Mouse (Mus musculus) limb, embryonic 10.5 days (tissue): ENCODE measurements around the gene Arl4d. TPM values are rescaled to one million over a fixed set of nuclear protein-coding genes. Genes with fewer than 3 reads are reported as not detected.
"Not testable (repeated sequence)": the region's sequence is repeated elsewhere in the genome, so short reads cannot be mapped to it uniquely, and the experiment has no call there.

Experiments
- DNase-seq: peaks from one replicate; pipeline ENCODE4 v3.0.0-alpha.2; 2017; ENCODE audit warnings: low spot score
- H3K27ac ChIP-seq: fragments of 300-500 bp; sonication (generic); 2 replicates; pipeline ENCODE4 v1.5.1; 2016; ENCODE audit warnings: mild to moderate bottlenecking
- H3K27me3 ChIP-seq: fragments of 300-500 bp; sonication (generic); 2 replicates; pipeline ENCODE4 v1.6.1; 2016; ENCODE audit warnings: low read depth, mild to moderate bottlenecking; ENCODE audit not compliant: poor library complexity, severe bottlenecking
- H3K36me3 ChIP-seq: fragments of 300-500 bp; sonication (generic); 2 replicates; pipeline ENCODE4 v1.6.1; 2016; ENCODE audit warnings: mild to moderate bottlenecking, moderate library complexity
- H3K4me1 ChIP-seq: fragments of 300-500 bp; sonication (generic); 2 replicates; pipeline ENCODE4 v1.6.1; 2016
- H3K4me3 ChIP-seq: fragments of 300-500 bp; sonication (generic); 2 replicates; pipeline ENCODE4 v1.5.1; 2016; ENCODE audit warnings: mild to moderate bottlenecking, moderate library complexity
- H3K9me3 ChIP-seq: fragments of 300-500 bp; sonication (generic); replicated peaks from 2 replicates; pipeline ENCODE4 v1.6.1; 2016; ENCODE audit warnings: mild to moderate bottlenecking
- WGBS: fragments of 180-500 bp; shearing (Covaris S2); methylation state at CpG from one replicate; pipeline ENCODE4 v1.1.7; 2016; 5-methylcytosine and 5-hydroxymethylcytosine counted together
- polyA plus RNA-seq: library from polyadenylated mRNA; unstranded; fragments of >200 nt; fragmentation: Nextera tagmentation; extraction: Ambion mirVana; gene quantifications from 2 replicates; pipeline ENCODE4 v1.2.1, GENCODE M21; 2016

Arl4d gene
- polyA plus RNA-seq, 1 experiment from 2014 or later = 1.9 TPM

- DNase-seq = peak; percentile 85
- H3K4me3 ChIP-seq = peak overlapping the region; percentile 42
- not testable (repeated sequence) for H3K9me3 ChIP-seq
Observed at GRCm38 (mm10) chr11:101657886-101658750, 7.2 kb upstream of the Arl4d start.

DNA sequence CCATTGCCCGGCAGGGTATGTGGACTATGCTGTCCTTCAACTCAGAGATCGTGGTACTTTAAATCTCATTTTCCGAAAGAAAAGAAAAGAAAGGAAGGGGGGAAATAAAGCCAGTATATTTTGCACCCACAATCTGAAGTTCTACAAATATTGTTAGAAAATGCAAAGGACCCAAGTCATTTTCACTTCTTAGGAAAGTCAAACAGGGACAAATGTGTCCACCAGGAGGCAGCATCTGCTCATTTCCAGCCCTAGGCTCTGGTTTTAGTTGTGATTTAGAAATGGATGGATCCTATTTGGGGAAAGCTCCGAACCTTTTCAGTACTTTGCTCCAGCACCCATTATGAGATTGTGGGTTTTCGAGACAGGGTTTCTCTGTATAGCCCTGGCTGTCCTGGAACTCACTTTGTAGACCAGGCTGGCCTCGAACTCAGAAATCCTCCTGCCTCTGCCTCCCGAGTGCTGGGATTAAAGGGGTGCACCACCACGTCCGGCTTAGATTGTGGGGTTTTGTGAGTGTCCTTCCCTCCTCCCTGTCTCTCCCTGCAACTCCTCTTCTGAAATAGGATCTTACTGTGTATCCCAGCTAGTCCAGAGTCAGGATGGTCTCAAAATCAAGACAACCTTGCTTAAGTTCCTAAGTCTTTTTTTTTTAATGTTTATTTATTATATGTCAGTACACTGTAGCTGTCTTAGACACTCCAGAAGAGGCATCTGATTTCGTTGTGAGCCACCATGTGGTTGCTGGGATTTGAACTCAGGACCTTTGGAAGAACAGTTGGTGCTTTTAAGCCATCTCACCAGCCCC lies 6.4 kb upstream of the Arl4d start:
- H3K4me1 ChIP-seq = peaks cover 9% of the 10 kb centered on the region
- WGBS = 35% methylated on average over 10 of the region's 10 CpGs
- H3K27ac ChIP-seq = no peak overlapping the region
- no peaks in the 10 kb centered on the region for H3K9me3 ChIP-seq
- H3K4me3 ChIP-seq = no peak overlapping the region
- no peaks in the 10 kb centered on the region for H3K27me3 ChIP-seq
- H3K36me3 ChIP-seq = no peaks in the 10 kb centered on the region
- peak; percentile 77 for DNase-seq

More at GRCm38 (mm10) chr11:101657886-101658750, 7.2 kb upstream of the Arl4d start:
- WGBS = under 1% methylated on average over 38 of the region's 40 CpGs
- not testable (repeated sequence) for H3K4me1 ChIP-seq, H3K27me3 ChIP-seq, H3K36me3 ChIP-seq
- H3K27ac ChIP-seq = peak overlapping the region; percentile 96

GRCm38 (mm10) chr11:101661191-101661590 lies 4.2 kb upstream of the Arl4d start:
- 71% methylated on average over 7 of the region's 7 CpGs for WGBS
- Histone ChIP-seq H3K27ac (no peak overlapping the region), H3K9me3 (no peaks in the 10 kb centered on the region), H3K4me3 (no peak overlapping the region), H3K27me3 (0 out of 2 replicates have a peak, but pooled peaks cover 1% of the 10 kb centered on the region), H3K4me1 (peaks cover 19% of the 10 kb centered on the region), H3K36me3 (no peaks in the 10 kb centered on the region)
- no peak for DNase-seq

GRCm38 (mm10) chr11:101661786-101662185 lies 3.6 kb upstream of the Arl4d start:
- no peaks in the 10 kb centered on the region for H3K9me3 ChIP-seq
- H3K4me1 ChIP-seq = peaks cover 19% of the 10 kb centered on the region
- no peak overlapping the region for H3K27ac ChIP-seq
- no peak for DNase-seq
- 37% methylated on average over 5 of the region's 5 CpGs for WGBS
- H3K27me3 ChIP-seq = peaks cover 7% of the 10 kb centered on the region
- no peaks in the 10 kb centered on the region for H3K36me3 ChIP-seq
- H3K4me3 ChIP-seq = no peak overlapping the region

DNA sequence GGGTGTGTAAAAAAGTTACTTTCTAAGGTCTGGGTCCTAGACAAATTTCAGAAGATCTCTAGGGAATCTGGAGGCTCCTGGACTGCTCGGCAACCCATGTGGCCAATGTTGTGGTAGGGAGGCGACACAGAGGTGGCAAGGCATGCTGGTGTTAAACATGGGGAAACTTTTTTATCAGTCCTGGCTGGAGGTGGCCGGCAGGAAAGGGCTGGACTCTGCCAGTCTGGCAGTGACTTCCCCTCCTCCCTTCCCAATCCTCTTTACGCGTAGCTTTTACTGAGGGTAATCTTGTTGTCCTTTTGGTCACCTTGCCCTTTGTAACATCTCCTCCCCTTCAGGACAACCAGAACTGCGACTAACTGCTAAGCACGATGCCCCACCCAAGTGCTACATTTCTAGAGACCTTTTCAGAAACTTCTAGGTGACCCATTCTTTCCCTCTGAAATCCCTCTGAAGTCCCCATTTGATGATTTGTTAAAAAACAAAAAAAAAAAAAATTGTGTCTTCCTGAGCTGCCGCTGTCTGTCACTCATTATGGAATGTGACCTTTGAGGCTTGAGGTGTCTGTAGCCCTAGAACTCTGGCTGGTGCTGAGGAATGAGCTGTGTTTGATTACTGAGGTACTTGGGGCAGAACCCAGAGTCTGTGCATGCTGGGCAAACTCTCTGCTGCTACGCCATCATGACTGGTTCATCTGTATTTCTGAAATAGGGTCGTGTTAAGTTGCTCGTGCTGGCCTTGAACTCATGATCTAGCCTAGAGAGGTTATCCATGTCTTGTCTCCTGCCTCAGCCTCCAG lies 1.9 kb upstream of the Arl4d start:
- no peak overlapping the region for H3K27ac ChIP-seq
- no peaks in the 10 kb centered on the region for H3K9me3 ChIP-seq
- WGBS = 38% methylated on average over 11 of the region's 11 CpGs
- no peaks in the 10 kb centered on the region for H3K36me3 ChIP-seq
- peaks cover 19% of the 10 kb centered on the region for H3K4me1 ChIP-seq
- no peak overlapping the region for H3K4me3 ChIP-seq
- H3K27me3 ChIP-seq = peaks cover 16% of the 10 kb centered on the region
- no peak for DNase-seq

- Histone ChIP-seq H3K36me3 (no peaks in the 10 kb centered on the region), H3K27me3 (peaks cover 16% of the 10 kb centered on the region), H3K4me1 (peaks cover 30% of the 10 kb centered on the region), H3K4me3 (peak overlapping the region; percentile 74), H3K9me3 (no peaks in the 10 kb centered on the region), H3K27ac (peak overlapping the region; percentile 84)
- 2% methylated on average over 24 of the region's 24 CpGs for WGBS
- DNase-seq = no peak
Observed at GRCm38 (mm10) chr11:101665636-101665992, 273 bp downstream of the Arl4d start.

GRCm38 (mm10) chr11:101666626-101667345 lies 1.4 kb downstream of the Arl4d start:
- Histone ChIP-seq H3K4me3 (no peak overlapping the region), H3K4me1 (peaks cover 30% of the 10 kb centered on the region), H3K36me3 (no peaks in the 10 kb centered on the region), H3K27me3 (peaks cover 16% of the 10 kb centered on the region), H3K9me3 (no peaks in the 10 kb centered on the region), H3K27ac (no peak overlapping the region)
- 69% methylated on average over 28 of the region's 28 CpGs for WGBS
- DNase-seq = no peak

GRCm38 (mm10) chr11:101667871-101668532 lies 2.7 kb downstream of the Arl4d start:
- no peak for DNase-seq
- WGBS = 77% methylated on average over 14 of the region's 14 CpGs
- no peak overlapping the region for H3K27ac ChIP-seq

DNA sequence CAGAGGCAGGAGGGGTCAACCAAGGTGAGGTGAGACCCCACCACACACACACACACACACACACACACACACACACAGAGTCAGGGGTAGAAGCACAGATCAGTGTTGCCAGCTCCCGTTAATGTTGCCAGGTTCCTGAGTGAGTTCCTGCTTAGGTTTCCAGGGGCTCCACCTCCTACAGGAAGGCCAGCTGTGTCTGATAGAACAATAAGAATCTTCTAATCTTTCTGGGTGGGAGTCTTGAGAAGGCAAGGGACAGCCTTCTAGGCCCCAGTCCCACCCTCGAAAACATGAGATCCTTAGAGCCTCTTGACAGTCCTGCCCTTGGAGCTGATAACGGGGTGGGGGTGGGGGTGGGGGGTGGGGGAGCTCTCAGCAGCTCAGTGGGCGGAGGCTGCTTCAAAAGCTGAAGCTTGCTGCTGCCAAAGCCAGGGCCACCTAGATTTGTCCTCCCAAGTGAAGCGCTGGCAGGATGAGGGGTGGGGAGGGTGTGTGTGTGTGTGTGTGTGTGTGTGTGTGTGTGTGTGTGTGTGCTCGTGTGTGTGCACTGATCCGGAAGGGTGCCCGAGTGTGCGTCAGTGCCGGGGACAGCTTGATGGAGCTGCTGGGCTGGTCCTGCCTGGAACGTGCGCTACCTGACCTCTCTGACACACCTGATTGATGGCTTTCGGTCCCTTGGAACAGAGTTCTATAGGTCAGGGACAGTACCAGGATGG lies 3.4 kb downstream of the Arl4d start:
- H3K27ac ChIP-seq = 0 out of 2 replicates have a peak overlapping the region, but pooled peaks have one; percentile 50
- H3K4me1 ChIP-seq = peaks cover 37% of the 10 kb centered on the region
- no peaks in the 10 kb centered on the region for H3K36me3 ChIP-seq
- no peak for DNase-seq
- H3K27me3 ChIP-seq = peaks cover 16% of the 10 kb centered on the region
- no peak overlapping the region for H3K4me3 ChIP-seq
- H3K9me3 ChIP-seq = no peaks in the 10 kb centered on the region
- WGBS = 33% methylated on average over 13 of the region's 13 CpGs

More at GRCm38 (mm10) chr11:101667871-101668532, 2.7 kb downstream of the Arl4d start:
- H3K27me3 ChIP-seq = peaks cover 16% of the 10 kb centered on the region
- no peak overlapping the region for H3K4me3 ChIP-seq
- peaks cover 32% of the 10 kb centered on the region for H3K4me1 ChIP-seq
- no peaks in the 10 kb centered on the region for H3K36me3 ChIP-seq
- no peaks in the 10 kb centered on the region for H3K9me3 ChIP-seq

DNA sequence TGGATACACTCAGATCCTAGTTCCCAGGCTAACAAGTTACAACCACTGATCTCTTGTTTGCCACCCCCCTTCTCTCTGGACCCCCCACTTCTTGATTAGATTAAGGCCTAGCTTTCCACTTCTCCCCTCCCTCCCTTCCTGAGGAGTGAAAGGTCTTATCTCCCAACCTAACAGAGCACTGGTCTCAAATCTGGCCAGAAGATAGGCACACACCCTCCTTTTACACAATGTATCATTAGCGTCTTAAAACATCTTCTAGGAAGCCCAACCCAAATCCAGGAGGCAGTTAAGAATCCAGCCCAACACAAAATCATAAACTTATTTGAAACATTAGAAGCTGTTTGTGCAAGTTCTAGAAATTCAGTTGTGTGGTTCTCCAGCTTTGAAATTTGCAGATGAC lies 5.0 kb downstream of the Arl4d start:
- peaks cover 16% of the 10 kb centered on the region for H3K27me3 ChIP-seq
- H3K36me3 ChIP-seq = no peaks in the 10 kb centered on the region
- no peak overlapping the region for H3K4me3 ChIP-seq
- DNase-seq = no peak
- peaks cover 31% of the 10 kb centered on the region for H3K4me1 ChIP-seq
- H3K9me3 ChIP-seq = no peaks in the 10 kb centered on the region
- no peak overlapping the region for H3K27ac ChIP-seq
- WGBS = 75% methylated on average over 1 of the region's 1 CpGs

DNA sequence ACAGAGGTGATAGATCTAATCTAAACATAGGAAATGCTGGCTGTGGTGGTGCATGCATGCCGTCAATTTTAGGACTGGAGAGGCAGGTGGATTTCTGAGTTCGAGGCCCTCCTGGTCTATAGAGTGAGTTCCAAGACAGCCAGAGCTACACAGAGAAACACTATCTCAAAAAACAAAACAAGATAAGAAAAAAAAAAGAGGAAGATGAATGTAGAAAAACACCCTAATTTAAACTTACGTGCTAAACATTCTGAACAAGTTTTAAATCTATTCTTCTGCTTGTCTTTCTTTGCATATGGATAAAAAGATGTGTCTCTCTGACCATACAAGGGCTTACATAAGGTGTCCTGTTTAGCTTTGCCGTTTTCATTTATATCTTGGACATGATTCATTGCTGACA lies 5.9 kb downstream of the Arl4d start:
- 87% methylated on average over 4 of the region's 4 CpGs for WGBS
- Histone ChIP-seq H3K4me1 (peaks cover 26% of the 10 kb centered on the region), H3K9me3 (no peaks in the 10 kb centered on the region)

More for the DNA sequence above, 5.9 kb downstream of the Arl4d start:
- H3K27me3 ChIP-seq = peaks cover 14% of the 10 kb centered on the region
- no peak for DNase-seq
- H3K36me3 ChIP-seq = no peaks in the 10 kb centered on the region
- no peak overlapping the region for H3K27ac ChIP-seq
- no peak overlapping the region for H3K4me3 ChIP-seq
